Mouse (Mus musculus): ENCODE results near the gene Zap70. TPM values are rescaled to one million over a fixed set of nuclear protein-coding genes. Genes with fewer than 3 reads are reported as not detected.

Gene Zap70
- polyA plus RNA-seq, 1 experiment from 2014 or later: 9.0 TPM

Other genes with a start within 250 kb of the Zap70 start
- gene Cnnm3, start 249.9 kb upstream of the Zap70 start, polyA plus RNA-seq (2015; fragmentation: Nextera tagmentation; extraction: Ambion mirVana): 1.8 and 2.4 TPM in 2 replicates
- gene Ankrd23, start 224.9 kb upstream of the Zap70 start, polyA plus RNA-seq (2015; fragmentation: Nextera tagmentation; extraction: Ambion mirVana): 30.2 and 32.7 TPM in 2 replicates
- not detected in 2 replicates for gene Gm42417, start 222.4 kb upstream of the Zap70 start, polyA plus RNA-seq (2015; fragmentation: Nextera tagmentation; extraction: Ambion mirVana)
- gene Ankrd39, start 214.4 kb upstream of the Zap70 start, polyA plus RNA-seq (2015; fragmentation: Nextera tagmentation; extraction: Ambion mirVana): 31.1 and 32.5 TPM in 2 replicates
- gene Sema4c, start 203.4 kb upstream of the Zap70 start, polyA plus RNA-seq (2015; fragmentation: Nextera tagmentation; extraction: Ambion mirVana): 7.8 and 8.8 TPM in 2 replicates
- gene Fam178b, start 78.6 kb upstream of the Zap70 start, polyA plus RNA-seq (2015; fragmentation: Nextera tagmentation; extraction: Ambion mirVana): 0.62 and 1.6 TPM in 2 replicates
- 1,342 and 1,400 TPM in 2 replicates for gene Cox5b, start 70.3 kb upstream of the Zap70 start, polyA plus RNA-seq (2015; fragmentation: Nextera tagmentation; extraction: Ambion mirVana)
- not detected in 2 replicates for gene 4933424G06Rik, start 51.6 kb upstream of the Zap70 start, polyA plus RNA-seq (2015; fragmentation: Nextera tagmentation; extraction: Ambion mirVana)
- 85.2 and 96.6 TPM in 2 replicates for gene Actr1b, start 47.4 kb upstream of the Zap70 start, polyA plus RNA-seq (2015; fragmentation: Nextera tagmentation; extraction: Ambion mirVana)
- gene Tmem131, start 181.9 kb downstream of the Zap70 start, polyA plus RNA-seq (2015; fragmentation: Nextera tagmentation; extraction: Ambion mirVana): 8.9 and 9.0 TPM in 2 replicates